Mouse (Mus musculus): ENCODE results near the gene Fas.

Fas gene

GRCm38 (mm10) chr19:34289948-34290789 is at the start of gene Fas:
Gene Fas (plus strand): TSS chr19:34290666.
- peak; percentile 42 for DNase-seq

GRCm38 (mm10) chr19:34241247-34241915 is 49.1 kb upstream of the Fas start:
- DNase-seq, result no peak

GRCm38 (mm10) chr19:34242925-34243324 is 47.5 kb upstream of the Fas start:
- no peak for DNase-seq

GRCm38 (mm10) chr19:34244056-34244455 is 46.4 kb upstream of the Fas start:
- peak; percentile 33 for DNase-seq

- DNase-seq, result no peak
Observed at GRCm38 (mm10) chr19:34248558-34248957, 41.9 kb upstream of the Fas start.

GRCm38 (mm10) chr19:34250621-34251020 is 39.8 kb upstream of the Fas start:
- DNase-seq, result no peak

GRCm38 (mm10) chr19:34251900-34252299 is 38.6 kb upstream of the Fas start:
- DNase-seq, result no peak

- no peak for DNase-seq
Observed at GRCm38 (mm10) chr19:34252450-34252849, 38.0 kb upstream of the Fas start.

GRCm38 (mm10) chr19:34254101-34254879 is 36.2 kb upstream of the Fas start:
- no peak for DNase-seq

- no peak for DNase-seq
Observed at GRCm38 (mm10) chr19:34254880-34255681, 35.4 kb upstream of the Fas start, which contains the start of gene Acta2. Gene Acta2 (minus strand): TSS chr19:34255590.

- DNase-seq, result no peak
Observed at GRCm38 (mm10) chr19:34256149-34256548, 34.3 kb upstream of the Fas start.

- DNase-seq, result no peak
Observed at GRCm38 (mm10) chr19:34256936-34257335, 33.5 kb upstream of the Fas start.

- no peak for DNase-seq
Observed at GRCm38 (mm10) chr19:34262273-34262974, 28.0 kb upstream of the Fas start.

GRCm38 (mm10) chr19:34265604-34266193 is 24.8 kb upstream of the Fas start:
- no peak for DNase-seq

GRCm38 (mm10) chr19:34268991-34269390 is 21.5 kb upstream of the Fas start:
- no peak for DNase-seq

- DNase-seq, result no peak
Observed at GRCm38 (mm10) chr19:34270106-34270726, 20.2 kb upstream of the Fas start.

GRCm38 (mm10) chr19:34270824-34271464 is 19.5 kb upstream of the Fas start:
- DNase-seq, result no peak

- no peak for DNase-seq
Observed at GRCm38 (mm10) chr19:34273073-34273472, 17.4 kb upstream of the Fas start.

GRCm38 (mm10) chr19:34278078-34278477 is 12.4 kb upstream of the Fas start:
- DNase-seq, result no peak

- no peak for DNase-seq
Observed at GRCm38 (mm10) chr19:34283614-34284013, 6.9 kb upstream of the Fas start.
